Mouse (Mus musculus) G1E (cell line): Measurements from ENCODE around the gene Col12a1. TPM values are rescaled to one million over a fixed set of nuclear protein-coding genes. Genes with fewer than 3 reads are reported as not detected.

Source experiments
- ATAC-seq: 2 replicates; pipeline ENCODE4 v1.8.0; 2016; ENCODE audit warnings: mild to moderate bottlenecking; ENCODE audit not compliant: insufficient number of reproducible peaks, poor library complexity, low FRiP score, severe bottlenecking; ENCODE audit errors: extremely low read depth
- DNase-seq: peaks from one replicate; pipeline ENCODE4 v3.0.0; 2012; ENCODE audit warnings: low spot score
- H3K27me3 ChIP-seq: 2 replicates; pipeline ENCODE4 v1.6.1; 2012; ENCODE audit warnings: mild to moderate bottlenecking, low read length, inconsistent platforms; ENCODE audit not compliant: insufficient read depth
- H3K36me3 ChIP-seq: replicated peaks from 2 replicates; pipeline ENCODE3; 2012; ENCODE audit warnings: mild to moderate bottlenecking, inconsistent platforms
- H3K4me1 ChIP-seq: 2 replicates; pipeline ENCODE4 v1.6.1; 2012; ENCODE audit warnings: low read depth, low read length, inconsistent platforms, mixed read lengths; ENCODE audit not compliant: insufficient read depth
- H3K4me3 ChIP-seq: 2 replicates; pipeline ENCODE4 v1.5.1; 2012; ENCODE audit warnings: low read depth, mild to moderate bottlenecking, inconsistent platforms, low read length, moderate library complexity, mixed read lengths
- H3K9me3 ChIP-seq: replicated peaks from 2 replicates; pipeline ENCODE4 v1.6.1; 2012; ENCODE audit warnings: inconsistent platforms
- CTCF ChIP-seq: IDR thresholded peaks from 2 replicates; pipeline ENCODE4 v1.5.1; 2012; ENCODE audit warnings: low read depth, low read length, inconsistent platforms, mixed read lengths
- GATA1 ChIP-seq: IDR thresholded peaks from 2 replicates; pipeline ENCODE4 v1.6.1; 2012; ENCODE audit warnings: borderline replicate concordance, low read length, inconsistent platforms, mixed read lengths
- GATA2 ChIP-seq: IDR thresholded peaks from 2 replicates; pipeline ENCODE4 v1.6.1; 2012; ENCODE audit warnings: low read depth, low read length, inconsistent platforms, borderline replicate concordance
- POLR2AphosphoS5 ChIP-seq: IDR thresholded peaks from 2 replicates; pipeline ENCODE4 v1.6.1; 2012; ENCODE audit warnings: low read depth, low read length, inconsistent platforms; ENCODE audit not compliant: insufficient replicate concordance
- TAL1 ChIP-seq: conservative IDR thresholded peaks from 2 replicates; pipeline ENCODE4 v1.6.1; 2012; ENCODE audit warnings: low read depth, low read length, inconsistent platforms, mixed read lengths
- polyA plus RNA-seq: library from polyadenylated mRNA; stranded (reverse); fragments of >175 nt; gene quantifications from 2 replicates; pipeline ENCODE4 v1.2.3, GENCODE M21; 2012
- total RNA-seq, 2 experiments: library from RNA; stranded (forward) in 1 of 2; stranded (reverse) in 1 of 2; fragments of 200-1000 nt in 1 of 2; fragments of >200 nt in 1 of 2; fragmentation: Nextera tagmentation in 1 of 2; gene quantifications; 2 replicates each; pipeline ENCODE4 v1.2.3; 2014 to 2017

The Col12a1 gene
- total and polyA plus RNA-seq, 3 experiments = 0.08 to 0.45 (median 0.33) TPM

- H3K36me3 ChIP-seq = no peaks in the 10 kb centered on the region
- ATAC-seq (no peak), DNase-seq (no peak)
- no peak overlapping the region; the same call in 1 of the 2 replicates for H3K4me3 ChIP-seq
- H3K4me1 ChIP-seq = no peaks in the 10 kb centered on the region
- TF ChIP-seq GATA1 (no peak), TAL1 (no peak), POLR2AphosphoS5 (no peak), GATA2 (no peak), CTCF (no peak)
- no peaks in the 10 kb centered on the region for H3K9me3 ChIP-seq
- no peaks in the 10 kb centered on the region; the same call in 1 of the 2 replicates for H3K27me3 ChIP-seq
Observed at GRCm38 (mm10) chr9:79599395-79600236, 119.0 kb downstream of the Col12a1 start.

- no peak for DNase-seq
- no peak overlapping the region for H3K4me3 ChIP-seq
- TF ChIP-seq CTCF = no peak
- no peaks in the 10 kb centered on the region for H3K4me1 ChIP-seq
- no peaks in the 10 kb centered on the region; the same call in 1 of the 2 replicates for H3K27me3 ChIP-seq
- no peak for ATAC-seq
- no peaks in the 10 kb centered on the region for H3K36me3 ChIP-seq
- no peaks in the 10 kb centered on the region for H3K9me3 ChIP-seq
Observed at GRCm38 (mm10) chr9:79598578-79598977, 120.1 kb downstream of the Col12a1 start.

- DNase-seq (no peak), ATAC-seq (no peak)
- H3K4me3 ChIP-seq = no peak overlapping the region
- no peaks in the 10 kb centered on the region for H3K27me3 ChIP-seq
- H3K4me1 ChIP-seq = no peaks in the 10 kb centered on the region
- H3K36me3 ChIP-seq = no peaks in the 10 kb centered on the region
- no peak for TF ChIP-seq CTCF
- TF ChIP-seq GATA1 = no peak
- TF ChIP-seq POLR2AphosphoS5 = no peak
- TF ChIP-seq GATA2 = no peak
- no peak for TF ChIP-seq TAL1
- no peaks in the 10 kb centered on the region for H3K9me3 ChIP-seq
Observed at GRCm38 (mm10) chr9:79586415-79587195, 132.0 kb downstream of the Col12a1 start.

- ATAC-seq (no peak), DNase-seq (no peak)
- Histone ChIP-seq H3K36me3 (no peaks in the 10 kb centered on the region), H3K27me3 (no peaks in the 10 kb centered on the region), H3K4me3 (no peak overlapping the region), H3K4me1 (no peaks in the 10 kb centered on the region), H3K9me3 (no peaks in the 10 kb centered on the region)
- TF ChIP-seq POLR2AphosphoS5 (no peak), GATA2 (no peak), TAL1 (no peak), CTCF (no peak), GATA1 (no peak)
Observed at GRCm38 (mm10) chr9:79566838-79567237, 151.8 kb downstream of the Col12a1 start.

GRCm38 (mm10) chr9:79553297-79553696 lies 165.3 kb downstream of the Col12a1 start:
- Histone ChIP-seq H3K9me3 (no peaks in the 10 kb centered on the region), H3K4me1 (no peaks in the 10 kb centered on the region), H3K36me3 (no peaks in the 10 kb centered on the region), H3K4me3 (no peak overlapping the region), H3K27me3 (no peaks in the 10 kb centered on the region)
- TF ChIP-seq CTCF = no peak
- no peak for TF ChIP-seq POLR2AphosphoS5
- TF ChIP-seq GATA1 = no peak
- TF ChIP-seq GATA2 = no peak
- TF ChIP-seq TAL1 = no peak
- ATAC-seq (no peak), DNase-seq (no peak)

Other genes with a start within 250 kb of the Col12a1 start
- 64.5 and 64.9 TPM in 2 replicates for gene Cox7a2, start 41.0 kb upstream of the Col12a1 start, total RNA-seq (2014; fragmentation: Nextera tagmentation)
- 225 and 263 TPM in 2 replicates for gene Cox7a2, start 41.0 kb upstream of the Col12a1 start, total RNA-seq (2017)
- gene Cox7a2, start 41.0 kb upstream of the Col12a1 start, polyA plus RNA-seq = 16.9 and 19.3 TPM in 2 replicates
- gene Tmem30a, start 74.7 kb upstream of the Col12a1 start, total RNA-seq (2014; fragmentation: Nextera tagmentation) = 38.8 and 49.5 TPM in 2 replicates
- 66.9 and 81.2 TPM in 2 replicates for gene Tmem30a, start 74.7 kb upstream of the Col12a1 start, total RNA-seq (2017)
- 77.6 and 112 TPM in 2 replicates for gene Tmem30a, start 74.7 kb upstream of the Col12a1 start, polyA plus RNA-seq